Mouse (Mus musculus): ENCODE results near the gene Kcnj8. TPM values are rescaled to one million over a fixed set of nuclear protein-coding genes. Genes with fewer than 3 reads are reported as not detected.

Kcnj8 gene
- polyA plus RNA-seq, 1 experiment = 0.02 TPM

DNA sequence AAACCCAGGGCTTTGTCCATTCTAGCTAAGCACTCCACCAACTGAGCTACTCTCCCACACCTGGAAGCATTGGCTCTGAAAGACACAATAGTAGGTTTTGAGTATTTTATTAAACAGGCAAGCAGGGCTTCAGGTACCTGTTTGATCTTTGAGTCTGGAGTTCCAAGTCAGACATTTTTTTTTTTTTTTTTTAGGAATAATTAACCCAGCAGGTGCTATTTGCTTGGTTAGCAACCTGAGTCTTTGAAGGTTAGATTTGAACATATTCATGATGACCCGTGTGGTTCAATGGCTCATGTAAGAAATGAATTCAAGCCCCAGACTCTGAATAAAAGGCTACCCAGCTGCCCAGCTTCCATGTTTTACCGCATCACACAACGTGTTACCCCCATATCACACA, 6.7 kb downstream of the Kcnj8 start:
- no peak for TF ChIP-seq E2F4 (IDR thresholded peaks at IDR 0.05; ENCODE audit: insufficient read depth)
- no peak for TF ChIP-seq SRF (IDR thresholded peaks at IDR 0.05; ENCODE audit: control insufficient read depth, insufficient read length, low read depth)
- TF ChIP-seq MYOD1 (IDR thresholded peaks at IDR 0.05; ENCODE audit: control insufficient read depth in 1 of 3, insufficient read length in 2 of 3, low read depth in 2 of 3) = no peak
- no peak for TF ChIP-seq USF1 (IDR thresholded peaks at IDR 0.05; ENCODE audit: low read depth)
- TF ChIP-seq TCF12 (IDR thresholded peaks at IDR 0.05; ENCODE audit: insufficient read depth, poor library complexity, severe bottlenecking) = no peak
- no peak for TF ChIP-seq MYOG (IDR thresholded peaks at IDR 0.05; ENCODE audit: control insufficient read depth in 1 of 3, insufficient read depth in 1 of 3, insufficient read length in 2 of 3, low read depth in 2 of 3)
- TF ChIP-seq TCF3 (IDR thresholded peaks at IDR 0.05; ENCODE audit: insufficient read length, low read depth) = no peak
- TF ChIP-seq POLR2AphosphoS2 (IDR thresholded peaks at IDR 0.05; ENCODE audit: insufficient read length, low read depth) = no peak
- no peak for TF ChIP-seq CEBPB (IDR thresholded peaks at IDR 0.05; ENCODE audit: insufficient read depth, poor library complexity, severe bottlenecking)
- no peak for TF ChIP-seq POLR2A (IDR thresholded peaks at IDR 0.05; ENCODE audit: insufficient read length, low read depth)
- TF ChIP-seq REST (IDR thresholded peaks at IDR 0.05; ENCODE audit: insufficient read depth, insufficient read length) = no peak
- TF ChIP-seq MAX (IDR thresholded peaks at IDR 0.05; ENCODE audit: low read depth) = no peak
- Histone ChIP-seq H3K27me3 (ENCODE audit: control insufficient read depth, insufficient read depth, insufficient read length) (peaks cover under 1% of the 10 kb centered on the region), H3K36me3 (ENCODE audit: control insufficient read depth, insufficient read depth) (no peaks in the 10 kb centered on the region)

DNA sequence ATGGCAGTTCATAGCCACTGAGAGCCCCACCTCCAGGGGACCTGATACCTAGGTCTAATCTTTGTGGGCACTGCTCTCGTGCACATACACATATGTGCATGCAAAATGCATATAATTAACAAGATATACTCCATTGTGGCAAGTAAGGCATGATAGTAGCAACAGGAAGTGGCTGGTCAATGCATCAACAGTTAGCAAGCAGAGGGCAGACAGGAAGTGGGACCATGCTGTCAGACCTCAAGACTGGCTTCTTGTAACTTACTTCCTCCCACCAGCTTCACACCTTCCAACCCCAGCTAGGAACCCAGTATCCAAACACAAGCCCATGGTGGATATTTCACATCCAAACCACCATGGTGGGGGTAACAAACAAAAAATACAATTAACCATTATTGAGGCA, 10.3 kb downstream of the Kcnj8 start:
- no peaks in the 10 kb centered on the region for H3K27me3 ChIP-seq (ENCODE audit: control insufficient read depth, insufficient read depth, insufficient read length)
- H3K36me3 ChIP-seq (ENCODE audit: control insufficient read depth, insufficient read depth) = no peaks in the 10 kb centered on the region
- no peak for TF ChIP-seq USF1 (IDR thresholded peaks at IDR 0.05; ENCODE audit: low read depth)
- TF ChIP-seq POLR2A (IDR thresholded peaks at IDR 0.05; ENCODE audit: insufficient read length, low read depth) = no peak
- TF ChIP-seq SRF (IDR thresholded peaks at IDR 0.05; ENCODE audit: control insufficient read depth, insufficient read length, low read depth) = no peak
- TF ChIP-seq MYOD1 (IDR thresholded peaks at IDR 0.05; ENCODE audit: control insufficient read depth in 1 of 3, insufficient read length in 2 of 3, low read depth in 2 of 3) = no peak
- TF ChIP-seq REST (IDR thresholded peaks at IDR 0.05; ENCODE audit: insufficient read depth, insufficient read length) = no peak
- no peak overlapping the region for H3ac ChIP-seq (ENCODE audit: control insufficient read depth, insufficient read length)
- no peaks in the 10 kb centered on the region for H3K79me2 ChIP-seq (ENCODE audit: control insufficient read depth, insufficient read depth)
- H3K4me2 ChIP-seq (ENCODE audit: low read depth) = no peak overlapping the region
- H3K4me3 ChIP-seq = no peak overlapping the region

More for the DNA sequence above, 6.7 kb downstream of the Kcnj8 start:
- no peak overlapping the region for H3K4me3 ChIP-seq
- no peak overlapping the region for H3K4me2 ChIP-seq (ENCODE audit: low read depth)
- no peak overlapping the region for H3ac ChIP-seq (ENCODE audit: control insufficient read depth, insufficient read length)
- H3K79me2 ChIP-seq (ENCODE audit: control insufficient read depth, insufficient read depth) = no peaks in the 10 kb centered on the region

DNA sequence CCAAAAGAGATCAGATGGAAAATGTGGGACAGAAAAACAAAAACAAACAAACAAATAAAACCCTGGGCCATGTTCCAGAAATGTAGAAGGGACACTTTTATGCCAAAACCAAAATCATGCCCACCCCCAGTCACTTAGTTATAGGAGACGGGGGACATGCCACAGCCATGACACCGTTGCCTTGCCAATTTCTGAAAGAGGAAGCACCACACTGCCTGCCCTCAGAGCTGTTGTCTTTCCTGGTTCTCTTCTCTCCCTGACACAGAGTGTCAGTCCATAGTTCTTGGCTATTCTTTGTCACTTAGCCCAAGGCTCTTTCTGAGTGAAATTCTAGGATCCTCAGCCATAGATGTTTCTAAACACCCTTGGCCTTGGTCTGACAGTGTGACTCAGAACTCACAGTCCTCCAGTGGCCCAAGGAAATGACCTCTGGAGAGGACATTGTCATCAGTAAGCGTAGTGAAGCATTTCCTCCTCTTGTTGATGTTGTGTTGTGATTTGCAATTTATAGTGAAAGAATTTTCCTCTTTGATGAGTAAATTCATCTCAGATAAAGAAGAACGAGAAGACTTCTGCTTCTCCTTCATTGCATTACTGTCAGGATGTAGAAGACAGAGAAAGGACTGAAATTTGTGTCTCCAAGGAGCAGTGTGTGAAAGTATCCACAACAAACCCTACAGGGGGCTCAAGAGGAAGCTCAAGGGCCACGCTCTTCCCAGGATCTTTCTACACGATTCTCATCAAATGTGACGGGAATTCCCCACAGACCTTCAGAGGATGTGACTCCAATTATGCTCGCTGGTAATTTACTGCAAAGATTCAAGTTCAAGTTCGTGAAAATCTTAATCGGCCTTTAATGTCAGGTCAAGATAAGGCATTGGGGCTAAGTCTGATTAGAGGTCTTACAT, 12.4 kb downstream of the Kcnj8 start:
- Histone ChIP-seq H3ac (ENCODE audit: control insufficient read depth, insufficient read length) (no peak overlapping the region), H3K27me3 (ENCODE audit: control insufficient read depth, insufficient read depth, insufficient read length) (no peaks in the 10 kb centered on the region), H3K36me3 (ENCODE audit: control insufficient read depth, insufficient read depth) (no peaks in the 10 kb centered on the region), H3K4me3 (no peak overlapping the region), H3K79me2 (ENCODE audit: control insufficient read depth, insufficient read depth) (no peaks in the 10 kb centered on the region), H3K4me2 (ENCODE audit: low read depth) (no peak overlapping the region)
- TF ChIP-seq POLR2AphosphoS2 (IDR thresholded peaks at IDR 0.05; ENCODE audit: insufficient read length, low read depth) = no peak
- no peak for TF ChIP-seq SRF (IDR thresholded peaks at IDR 0.05; ENCODE audit: control insufficient read depth, insufficient read length, low read depth)
- TF ChIP-seq POLR2A (IDR thresholded peaks at IDR 0.05; ENCODE audit: insufficient read length, low read depth) = no peak
- TF ChIP-seq MYOG (IDR thresholded peaks at IDR 0.05; ENCODE audit: control insufficient read depth in 1 of 3, insufficient read depth in 1 of 3, insufficient read length in 2 of 3, low read depth in 2 of 3) = no peak
- TF ChIP-seq E2F4 (IDR thresholded peaks at IDR 0.05; ENCODE audit: insufficient read depth) = no peak
- no peak for TF ChIP-seq CEBPB (IDR thresholded peaks at IDR 0.05; ENCODE audit: insufficient read depth, poor library complexity, severe bottlenecking)
- no peak for TF ChIP-seq REST (IDR thresholded peaks at IDR 0.05; ENCODE audit: insufficient read depth, insufficient read length)
- TF ChIP-seq TCF12 (IDR thresholded peaks at IDR 0.05; ENCODE audit: insufficient read depth, poor library complexity, severe bottlenecking) = no peak
- TF ChIP-seq MYOD1 (IDR thresholded peaks at IDR 0.05; ENCODE audit: control insufficient read depth in 1 of 3, insufficient read length in 2 of 3, low read depth in 2 of 3) = no peak
- no peak for TF ChIP-seq MAX (IDR thresholded peaks at IDR 0.05; ENCODE audit: low read depth)
- no peak for TF ChIP-seq USF1 (IDR thresholded peaks at IDR 0.05; ENCODE audit: low read depth)
- no peak for TF ChIP-seq TCF3 (IDR thresholded peaks at IDR 0.05; ENCODE audit: insufficient read length, low read depth)

DNA sequence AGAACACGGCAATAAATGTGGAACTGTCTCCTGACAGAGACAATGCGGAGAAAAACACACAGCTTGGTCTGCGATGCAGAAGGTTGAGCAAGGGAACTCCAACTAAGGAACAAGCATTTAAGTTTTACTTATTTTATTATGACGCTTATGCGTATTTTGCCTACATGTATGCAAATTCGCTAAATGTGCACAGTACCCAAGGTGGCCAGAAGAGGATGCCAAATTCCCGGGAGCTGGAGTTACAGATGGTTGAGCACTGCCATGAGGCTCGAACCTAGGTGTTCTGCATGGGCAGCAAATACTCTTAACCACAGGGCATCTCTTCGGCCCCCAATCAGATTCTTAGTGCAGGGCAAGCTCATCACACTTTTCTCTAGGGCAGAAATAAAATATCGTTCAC, 13.3 kb downstream of the Kcnj8 start:
- Histone ChIP-seq H3K4me3 (no peak overlapping the region), H3K79me2 (ENCODE audit: control insufficient read depth, insufficient read depth) (no peaks in the 10 kb centered on the region), H3K27me3 (ENCODE audit: control insufficient read depth, insufficient read depth, insufficient read length) (no peaks in the 10 kb centered on the region), H3K4me2 (ENCODE audit: low read depth) (no peak overlapping the region), H3K36me3 (ENCODE audit: control insufficient read depth, insufficient read depth) (no peaks in the 10 kb centered on the region), H3ac (ENCODE audit: control insufficient read depth, insufficient read length) (no peak overlapping the region)
- TF ChIP-seq MAX (IDR thresholded peaks at IDR 0.05; ENCODE audit: low read depth) (no peak), TCF12 (IDR thresholded peaks at IDR 0.05; ENCODE audit: insufficient read depth, poor library complexity, severe bottlenecking) (no peak), REST (IDR thresholded peaks at IDR 0.05; ENCODE audit: insufficient read depth, insufficient read length) (no peak), POLR2A (IDR thresholded peaks at IDR 0.05; ENCODE audit: insufficient read length, low read depth) (no peak), CEBPB (IDR thresholded peaks at IDR 0.05; ENCODE audit: insufficient read depth, poor library complexity, severe bottlenecking) (no peak), MYOG (IDR thresholded peaks at IDR 0.05; ENCODE audit: control insufficient read depth in 1 of 3, insufficient read depth in 1 of 3, insufficient read length in 2 of 3, low read depth in 2 of 3) (no peak), POLR2AphosphoS2 (IDR thresholded peaks at IDR 0.05; ENCODE audit: insufficient read length, low read depth) (no peak), USF1 (IDR thresholded peaks at IDR 0.05; ENCODE audit: low read depth) (no peak), TCF3 (IDR thresholded peaks at IDR 0.05; ENCODE audit: insufficient read length, low read depth) (no peak), MYOD1 (IDR thresholded peaks at IDR 0.05; ENCODE audit: control insufficient read depth in 1 of 3, insufficient read length in 2 of 3, low read depth in 2 of 3) (no peak), SRF (IDR thresholded peaks at IDR 0.05; ENCODE audit: control insufficient read depth, insufficient read length, low read depth) (no peak), E2F4 (IDR thresholded peaks at IDR 0.05; ENCODE audit: insufficient read depth) (no peak)
